Mouse (Mus musculus): ENCODE measurements around the gene Lrrc36. TPM values are rescaled to one million over a fixed set of nuclear protein-coding genes. Genes with fewer than 3 reads are reported as not detected.

The Lrrc36 gene
- polyA plus RNA-seq, 1 experiment = 0.25 TPM

- 19% methylated on average over 6 of the region's 6 CpGs for WGBS
- no peak for DNase-seq (ENCODE audit: low read depth, low spot score)
Measured at GRCm38 (mm10) chr8:105426878-105427277, 13.5 kb downstream of the Lrrc36 start.

DNA sequence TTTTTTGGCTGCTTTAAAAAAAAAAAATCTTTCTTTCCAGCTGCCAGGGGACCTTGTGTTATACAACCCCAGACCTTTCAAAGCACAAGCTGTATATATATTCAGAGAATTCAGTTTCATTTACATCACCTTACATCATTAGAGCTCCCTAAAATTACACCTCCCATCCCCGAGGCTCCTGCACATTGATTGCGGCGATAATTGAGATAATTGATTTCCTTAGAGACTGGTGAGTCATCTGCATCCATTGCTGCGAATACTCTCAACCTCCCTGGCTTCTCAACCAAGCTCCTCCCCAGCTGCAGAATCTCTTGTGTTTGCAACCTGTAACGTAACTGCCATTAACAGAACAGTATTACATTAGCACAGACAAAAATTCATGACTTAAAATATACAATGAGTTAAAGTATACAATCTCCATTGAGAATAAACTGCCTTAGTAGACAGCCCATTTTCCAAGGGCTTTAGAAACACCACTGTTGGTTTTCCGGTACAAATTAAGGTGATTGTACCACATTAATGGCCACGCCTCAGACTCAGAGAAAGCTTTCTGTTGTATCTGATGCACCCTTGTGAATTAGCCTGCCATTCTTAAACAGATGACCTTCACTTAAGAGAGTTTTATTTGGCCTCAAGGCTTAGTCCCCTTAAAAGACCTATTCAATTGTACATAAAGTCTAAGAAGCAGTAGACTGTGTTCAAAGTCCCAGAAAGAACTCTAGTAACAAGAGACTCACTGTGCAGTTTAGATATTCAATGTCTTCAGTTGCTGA, 18.6 kb downstream of the Lrrc36 start:
- 60% methylated on average over 7 of the region's 7 CpGs for WGBS
- DNase-seq (ENCODE audit: low read depth, low spot score) = no peak

- DNase-seq (ENCODE audit: low read depth, low spot score) = no peak
- 54% methylated on average over 6 of the region's 6 CpGs for WGBS
Measured at GRCm38 (mm10) chr8:105433021-105433420, 19.6 kb downstream of the Lrrc36 start.

DNA sequence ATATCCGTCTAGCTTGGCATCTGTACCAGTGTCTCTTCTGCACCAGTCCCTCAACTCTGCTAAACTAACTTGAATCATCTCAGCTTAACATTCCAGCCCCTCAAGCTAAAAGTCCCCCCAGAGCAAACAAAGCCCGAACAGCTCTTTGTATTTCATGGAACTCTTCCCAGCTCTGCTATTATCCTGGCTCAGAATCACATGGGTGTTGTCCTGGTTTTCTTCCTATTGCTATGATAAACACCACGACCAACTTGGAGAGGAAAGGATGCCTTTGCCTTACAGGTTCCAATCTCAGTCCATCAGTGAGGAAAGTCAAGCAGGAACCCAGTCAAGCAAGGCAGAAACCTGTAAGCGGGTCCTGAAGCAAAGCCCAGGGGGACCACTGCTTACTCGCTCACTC, 20.1 kb downstream of the Lrrc36 start:
- DNase-seq (ENCODE audit: low read depth, low spot score) = no peak
- WGBS = 39% methylated on average over 5 of the region's 5 CpGs

- no peak for DNase-seq (ENCODE audit: low read depth, low spot score)
- WGBS = 50% methylated on average over 5 of the region's 5 CpGs
Measured at GRCm38 (mm10) chr8:105434136-105434535, 20.8 kb downstream of the Lrrc36 start.

- no peak for DNase-seq (ENCODE audit: low read depth, low spot score)
- 73% methylated on average over 5 of the region's 5 CpGs for WGBS
Measured at GRCm38 (mm10) chr8:105436218-105436617, 22.8 kb downstream of the Lrrc36 start.

- no peak for DNase-seq (ENCODE audit: low read depth, low spot score)
- WGBS = 58% methylated on average over 5 of the region's 5 CpGs
Measured at GRCm38 (mm10) chr8:105437078-105437748, 23.8 kb downstream of the Lrrc36 start.

DNA sequence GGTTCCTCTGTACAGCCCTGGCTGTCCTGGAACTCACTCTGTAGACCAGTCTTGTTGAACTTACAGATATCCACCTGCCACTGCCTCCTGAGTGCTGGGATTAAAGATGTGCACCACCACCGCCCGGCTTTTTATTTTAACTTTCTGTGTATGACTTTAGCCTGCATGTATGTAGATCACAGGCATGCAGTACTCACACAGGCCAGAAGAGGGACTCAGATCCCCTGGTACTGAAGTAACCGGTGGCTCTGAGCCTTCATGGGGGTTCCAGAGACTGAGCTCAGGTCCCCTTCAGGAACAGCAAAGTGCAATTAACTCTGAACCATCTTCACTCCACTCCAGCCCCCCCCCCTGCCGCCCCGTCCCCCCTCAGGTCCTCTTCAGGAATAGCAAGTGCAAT, 25.5 kb downstream of the Lrrc36 start:
- no peak for DNase-seq (ENCODE audit: low read depth, low spot score)
- 44% methylated on average over 5 of the region's 5 CpGs for WGBS

GRCm38 (mm10) chr8:105441433-105441832, 28.1 kb downstream of the Lrrc36 start:
- DNase-seq (ENCODE audit: low read depth, low spot score) = no peak
- 9% methylated on average over 6 of the region's 6 CpGs for WGBS

DNA sequence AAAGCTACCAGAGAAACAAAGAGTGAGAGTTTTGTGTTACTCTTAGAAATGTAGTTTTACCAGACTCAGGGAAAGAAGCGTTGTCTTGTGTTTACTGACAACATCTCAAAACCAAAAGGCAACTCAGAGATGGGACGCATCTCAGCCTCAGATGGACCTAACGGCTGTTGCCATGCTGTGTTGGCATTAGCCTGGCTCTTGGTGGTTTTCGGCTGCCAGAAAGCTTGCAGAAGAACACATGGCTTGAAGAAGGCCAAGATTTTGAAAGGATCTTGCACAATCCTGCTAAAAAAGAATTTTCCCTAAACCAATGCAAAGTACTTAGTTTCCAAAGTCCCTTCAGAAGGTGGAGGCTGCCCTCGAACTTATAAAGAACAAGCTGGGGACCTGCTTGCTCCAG, 29.3 kb downstream of the Lrrc36 start:
- no peak for DNase-seq (ENCODE audit: low read depth, low spot score)
- 94% methylated on average over 5 of the region's 5 CpGs for WGBS

GRCm38 (mm10) chr8:105445296-105446126, 32.1 kb downstream of the Lrrc36 start:
- WGBS = 48% methylated on average over 11 of the region's 11 CpGs
- no peak for DNase-seq (ENCODE audit: low read depth, low spot score)

DNA sequence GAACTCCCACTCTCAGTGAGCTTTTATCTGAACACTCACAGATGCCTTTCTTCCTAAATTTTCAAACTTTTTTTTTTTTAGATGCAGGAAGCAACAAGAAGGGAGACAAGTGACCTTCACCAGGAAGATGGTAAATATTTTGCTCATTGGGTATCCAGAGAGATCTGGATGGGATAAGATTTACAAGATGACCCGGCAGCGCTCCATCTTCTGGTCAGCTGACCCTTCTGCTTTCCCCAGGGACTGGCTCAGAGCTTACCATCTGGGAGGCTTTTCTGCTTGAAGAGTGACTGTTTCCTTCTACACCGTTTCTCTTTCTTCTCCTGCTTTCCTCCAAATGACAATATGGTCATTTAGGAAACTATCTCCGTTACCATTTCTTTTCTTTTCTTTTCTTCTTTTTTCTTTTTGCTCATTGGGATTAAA, 32.8 kb downstream of the Lrrc36 start:
- no peak for DNase-seq (ENCODE audit: low read depth, low spot score)
- 46% methylated on average over 4 of the region's 4 CpGs for WGBS

DNA sequence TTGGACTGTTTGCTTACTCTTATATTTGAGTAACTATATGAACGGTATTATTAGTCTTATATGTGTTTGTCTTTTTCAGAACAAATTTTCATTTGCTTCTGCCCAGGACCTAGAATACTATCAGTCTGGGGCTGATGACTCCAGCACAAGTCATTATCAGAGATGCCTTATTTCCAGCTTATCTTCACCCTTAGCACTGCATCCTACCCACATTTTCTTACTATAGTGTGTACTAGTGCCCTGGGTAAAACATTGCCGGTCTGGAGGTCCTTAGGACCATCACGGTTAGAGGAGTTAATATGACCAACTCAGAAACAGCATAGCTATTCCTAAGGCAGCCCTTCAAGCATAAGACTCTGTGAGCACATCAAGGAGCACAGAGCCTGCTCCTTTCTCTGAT, 34.8 kb downstream of the Lrrc36 start:
- WGBS = 82% methylated on average over 3 of the region's 3 CpGs
- no peak for DNase-seq (ENCODE audit: low read depth, low spot score)

- 42% methylated on average over 5 of the region's 5 CpGs for WGBS
- no peak for DNase-seq (ENCODE audit: low read depth, low spot score)
Measured at GRCm38 (mm10) chr8:105448596-105448995, 35.2 kb downstream of the Lrrc36 start.

DNA sequence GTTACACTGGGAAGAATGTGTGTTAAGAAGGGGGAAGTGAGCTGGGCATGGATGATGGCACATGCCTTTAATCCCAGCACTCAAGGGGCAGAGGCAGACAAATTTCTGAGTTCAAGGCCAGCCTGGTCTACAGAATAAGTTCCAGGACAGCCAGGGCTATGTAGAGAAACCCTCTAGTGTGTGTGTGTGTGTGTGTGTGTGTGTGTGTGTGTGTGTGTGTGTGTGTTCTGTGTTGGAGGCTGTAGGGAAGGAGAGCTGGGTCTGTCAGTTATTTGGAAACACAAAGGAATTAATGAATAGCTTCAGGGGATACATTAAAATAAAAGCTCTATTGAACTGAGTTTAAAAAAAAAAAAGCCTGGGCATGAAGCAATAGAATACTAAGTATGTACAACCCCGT, 37.6 kb downstream of the Lrrc36 start:
- WGBS = 62% methylated on average over 1 of the region's 1 CpGs
- no peak for DNase-seq (ENCODE audit: low read depth, low spot score)

DNA sequence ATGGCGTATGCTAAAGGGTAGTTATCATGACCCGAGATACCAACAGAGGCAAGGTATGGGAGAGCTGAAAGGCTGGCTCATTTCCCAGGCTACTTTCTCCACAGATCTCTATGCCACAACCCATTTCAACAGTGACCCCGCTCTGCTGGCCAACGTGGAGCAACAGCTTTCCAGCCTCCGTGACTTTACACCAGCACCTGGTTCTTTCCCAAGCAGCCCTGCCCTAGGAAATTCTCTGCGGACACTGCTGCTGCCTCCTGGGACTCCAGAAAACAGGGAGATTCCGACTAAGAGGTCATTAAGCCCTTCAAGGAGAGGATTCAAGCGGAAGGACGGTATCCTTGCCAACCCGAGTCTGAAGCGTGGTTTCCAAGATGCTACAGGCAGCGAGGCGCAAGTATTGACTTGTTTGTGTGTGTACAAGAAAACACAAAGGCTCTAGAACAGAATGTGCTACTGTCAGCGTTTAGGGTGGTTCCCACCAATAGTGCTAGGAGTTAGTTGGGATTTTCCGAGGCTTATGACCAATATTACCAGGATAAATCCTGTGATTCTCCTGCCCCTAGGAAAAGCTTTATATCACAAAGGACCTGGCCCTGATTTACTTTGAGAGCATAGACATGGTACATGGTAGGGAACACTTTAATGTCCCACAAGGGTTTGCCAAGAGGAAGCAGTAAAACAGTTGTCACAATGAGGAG, 38.7 kb downstream of the Lrrc36 start:
- WGBS = 56% methylated on average over 15 of the region's 15 CpGs
- DNase-seq (ENCODE audit: low read depth, low spot score) = no peak

DNA sequence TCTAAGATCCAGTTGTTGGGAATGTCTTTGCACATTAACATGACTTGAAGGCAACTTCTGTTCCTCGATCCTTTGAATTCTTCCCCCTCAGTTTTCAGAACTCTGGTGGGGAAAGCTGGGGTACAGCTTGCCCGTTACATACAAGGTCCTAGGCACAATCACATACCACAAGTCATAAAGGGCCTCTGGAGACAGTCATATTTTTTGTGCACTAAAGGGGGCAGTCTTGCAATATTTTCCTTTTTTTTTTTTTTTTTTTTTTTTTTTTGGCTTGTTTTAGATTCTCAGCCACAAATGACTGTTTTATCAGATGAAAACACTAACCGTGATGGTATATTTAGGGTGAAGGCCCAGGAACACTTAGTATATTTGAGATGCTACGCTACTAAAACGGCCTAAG, 39.9 kb downstream of the Lrrc36 start:
- no peak for DNase-seq (ENCODE audit: low read depth, low spot score)
- WGBS = 54% methylated on average over 5 of the region's 5 CpGs

GRCm38 (mm10) chr8:105454088-105454487, 40.7 kb downstream of the Lrrc36 start:
- WGBS = 56% methylated on average over 5 of the region's 5 CpGs
- DNase-seq (ENCODE audit: low read depth, low spot score) = no peak

DNA sequence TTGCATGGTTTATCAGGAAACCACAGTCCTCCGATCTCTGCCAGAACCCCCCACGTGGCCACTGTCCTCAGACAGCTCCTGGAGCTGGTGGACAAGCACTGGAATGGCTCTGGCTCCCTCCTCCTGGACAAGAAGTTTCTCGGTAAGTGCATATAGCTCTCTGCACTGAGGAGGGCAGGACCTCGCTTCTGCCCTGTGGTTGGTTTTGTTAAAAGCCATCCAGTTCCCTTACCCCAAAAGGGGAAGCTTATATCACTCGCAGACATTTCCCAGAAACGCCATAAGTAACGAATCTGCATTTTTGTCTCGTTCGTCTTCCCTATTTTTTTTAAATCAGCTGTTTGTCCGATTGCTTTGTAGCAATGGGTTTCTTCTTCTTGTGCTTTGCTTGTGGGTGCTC, 41.8 kb downstream of the Lrrc36 start:
- DNase-seq (ENCODE audit: low read depth, low spot score) = no peak
- 53% methylated on average over 10 of the region's 10 CpGs for WGBS

Data from large intestine, adult 2 months (tissue).